Mouse (Mus musculus): ENCODE measurements around the gene Dek. TPM values are rescaled to one million over a fixed set of nuclear protein-coding genes. Genes with fewer than 3 reads are reported as not detected.

The Dek gene
- polyA plus RNA-seq (2015; fragmentation: Nextera tagmentation; extraction: Ambion mirVana): 142 and 150 TPM in 2 replicates

GRCm38 (mm10) chr13:47105711-47106579, at the start of gene Dek:
Dek (minus strand) TSS chr13:47106201.
- WGBS: under 1% methylated on average over 91 of the region's 129 CpGs
- peak; percentile 94 for ATAC-seq (ENCODE audit: low FRiP score)
- no peaks in the 10 kb centered on the region for H3K36me3 ChIP-seq

GRCm38 (mm10) chr13:47154866-47155265, 48.9 kb upstream of the Dek start:
- H3K4me2 ChIP-seq: no peak overlapping the region
- no peaks in the 10 kb centered on the region for H3K27me3 ChIP-seq
- no peaks in the 10 kb centered on the region for H3K9me3 ChIP-seq
- no peak overlapping the region for H3K4me3 ChIP-seq
- no peak overlapping the region for H3K9ac ChIP-seq
- 69% methylated on average over 4 of the region's 4 CpGs for WGBS
- H3K36me3 ChIP-seq: no peaks in the 10 kb centered on the region
- ATAC-seq (ENCODE audit: low FRiP score): no peak
- H3K27ac ChIP-seq: no peak overlapping the region
- H3K4me1 ChIP-seq (replicated peaks): no peaks in the 10 kb centered on the region; the same call in 1 of the 2 replicates

More at GRCm38 (mm10) chr13:47105711-47106579, at the start of gene Dek:
- H3K27me3 ChIP-seq: peaks cover 4% of the 10 kb centered on the region; the same call in 1 of the 2 replicates
- peak within 1 kb of the TSS; percentile 95 for H3K4me3 ChIP-seq
- peak within 1 kb of the TSS; percentile 68 for H3K4me2 ChIP-seq
- no peaks in the 10 kb centered on the region for H3K9me3 ChIP-seq
- H3K4me1 ChIP-seq (replicated peaks): peaks cover 21% of the 10 kb centered on the region
- H3K9ac ChIP-seq: peak within 1 kb of the TSS; percentile 92
- peak within 1 kb of the TSS; percentile 98 for H3K27ac ChIP-seq

GRCm38 (mm10) chr13:47153206-47153605, 47.2 kb upstream of the Dek start:
- Histone ChIP-seq H3K4me3 (no peak overlapping the region), H3K9ac (no peak overlapping the region), H3K4me2 (no peak overlapping the region), H3K27me3 (no peaks in the 10 kb centered on the region), H3K36me3 (no peaks in the 10 kb centered on the region), H3K27ac (no peak overlapping the region), H3K9me3 (no peaks in the 10 kb centered on the region), H3K4me1 (replicated peaks) (no peaks in the 10 kb centered on the region; the same call in 1 of the 2 replicates)
- no peak for ATAC-seq (ENCODE audit: low FRiP score)
- WGBS: 75% methylated on average over 5 of the region's 5 CpGs

- WGBS: 31% methylated on average over 7 of the region's 7 CpGs
- no peaks in the 10 kb centered on the region; the same call in 1 of the 2 replicates for H3K4me1 ChIP-seq (replicated peaks)
- H3K27me3 ChIP-seq: no peaks in the 10 kb centered on the region
- no peaks in the 10 kb centered on the region for H3K9me3 ChIP-seq
- H3K36me3 ChIP-seq: no peaks in the 10 kb centered on the region
- H3K9ac ChIP-seq: no peak overlapping the region
- no peak overlapping the region for H3K4me2 ChIP-seq
- H3K4me3 ChIP-seq: no peak overlapping the region
- ATAC-seq (ENCODE audit: low FRiP score): peak; percentile 71
- H3K27ac ChIP-seq: no peak overlapping the region
Observed at GRCm38 (mm10) chr13:47152390-47152789, 46.4 kb upstream of the Dek start.

- no peak for ATAC-seq (ENCODE audit: low FRiP score)
- no peak overlapping the region for H3K27ac ChIP-seq
- no peaks in the 10 kb centered on the region for H3K9me3 ChIP-seq
- WGBS: 93% methylated on average over 14 of the region's 14 CpGs
- no peak overlapping the region for H3K4me3 ChIP-seq
- no peaks in the 10 kb centered on the region for H3K36me3 ChIP-seq
- H3K9ac ChIP-seq: no peak overlapping the region
- no peaks in the 10 kb centered on the region for H3K27me3 ChIP-seq
- no peak overlapping the region for H3K4me2 ChIP-seq
- H3K4me1 ChIP-seq (replicated peaks): no peaks in the 10 kb centered on the region
Observed at GRCm38 (mm10) chr13:47151060-47151459, 45.1 kb upstream of the Dek start.

GRCm38 (mm10) chr13:47149993-47150392, 44.0 kb upstream of the Dek start:
- Histone ChIP-seq H3K4me3 (no peak overlapping the region), H3K9me3 (no peaks in the 10 kb centered on the region), H3K27ac (no peak overlapping the region), H3K27me3 (no peaks in the 10 kb centered on the region), H3K9ac (no peak overlapping the region), H3K4me1 (replicated peaks) (no peaks in the 10 kb centered on the region), H3K4me2 (no peak overlapping the region), H3K36me3 (no peaks in the 10 kb centered on the region)
- no peak for ATAC-seq (ENCODE audit: low FRiP score)
- 95% methylated on average over 10 of the region's 10 CpGs for WGBS

GRCm38 (mm10) chr13:47148573-47148972, 42.6 kb upstream of the Dek start:
- H3K9me3 ChIP-seq: no peaks in the 10 kb centered on the region
- no peak for ATAC-seq (ENCODE audit: low FRiP score)
- H3K36me3 ChIP-seq: no peaks in the 10 kb centered on the region
- no peak overlapping the region for H3K9ac ChIP-seq
- WGBS: 68% methylated on average over 11 of the region's 11 CpGs
- H3K4me1 ChIP-seq (replicated peaks): no peaks in the 10 kb centered on the region
- H3K4me2 ChIP-seq: no peak overlapping the region
- H3K27ac ChIP-seq: no peak overlapping the region
- no peak overlapping the region for H3K4me3 ChIP-seq
- H3K27me3 ChIP-seq: no peaks in the 10 kb centered on the region

GRCm38 (mm10) chr13:47146388-47146787, 40.4 kb upstream of the Dek start:
- H3K4me3 ChIP-seq: no peak overlapping the region

GRCm38 (mm10) chr13:47145939-47146338, 39.9 kb upstream of the Dek start:
- Histone ChIP-seq H3K9ac (no peak overlapping the region), H3K4me1 (replicated peaks) (no peaks in the 10 kb centered on the region), H3K27me3 (no peaks in the 10 kb centered on the region), H3K4me2 (no peak overlapping the region), H3K4me3 (no peak overlapping the region), H3K27ac (no peak overlapping the region), H3K9me3 (no peaks in the 10 kb centered on the region), H3K36me3 (no peaks in the 10 kb centered on the region)
- no peak for ATAC-seq (ENCODE audit: low FRiP score)
- 82% methylated on average over 9 of the region's 9 CpGs for WGBS

More at GRCm38 (mm10) chr13:47146388-47146787, 40.4 kb upstream of the Dek start:
- no peak for ATAC-seq (ENCODE audit: low FRiP score)
- H3K36me3 ChIP-seq: no peaks in the 10 kb centered on the region
- no peaks in the 10 kb centered on the region for H3K9me3 ChIP-seq
- 78% methylated on average over 7 of the region's 7 CpGs for WGBS
- H3K27ac ChIP-seq: no peak overlapping the region
- no peak overlapping the region for H3K9ac ChIP-seq
- H3K4me1 ChIP-seq (replicated peaks): no peaks in the 10 kb centered on the region
- H3K27me3 ChIP-seq: no peaks in the 10 kb centered on the region
- no peak overlapping the region for H3K4me2 ChIP-seq

- no peaks in the 10 kb centered on the region for H3K36me3 ChIP-seq
- WGBS: 79% methylated on average over 6 of the region's 6 CpGs
Observed at GRCm38 (mm10) chr13:47142764-47143163, 36.8 kb upstream of the Dek start.

GRCm38 (mm10) chr13:47135741-47136140, 29.7 kb upstream of the Dek start:
- no peak overlapping the region for H3K9ac ChIP-seq
- ATAC-seq (ENCODE audit: low FRiP score): no peak
- no peak overlapping the region for H3K27ac ChIP-seq
- 89% methylated on average over 7 of the region's 7 CpGs for WGBS
- H3K4me1 ChIP-seq (replicated peaks): no peaks in the 10 kb centered on the region
- 0 out of 2 replicates have a peak, but pooled peaks cover 13% of the 10 kb centered on the region for H3K9me3 ChIP-seq
- H3K4me3 ChIP-seq: no peak overlapping the region
- no peaks in the 10 kb centered on the region for H3K27me3 ChIP-seq
- no peak overlapping the region for H3K4me2 ChIP-seq
- no peaks in the 10 kb centered on the region for H3K36me3 ChIP-seq

More at GRCm38 (mm10) chr13:47142764-47143163, 36.8 kb upstream of the Dek start:
- Histone ChIP-seq H3K4me3 (no peak overlapping the region), H3K4me2 (no peak overlapping the region), H3K9ac (no peak overlapping the region), H3K27ac (no peak overlapping the region), H3K27me3 (no peaks in the 10 kb centered on the region), H3K4me1 (replicated peaks) (no peaks in the 10 kb centered on the region), H3K9me3 (0 out of 2 replicates have a peak, but pooled peaks cover 8% of the 10 kb centered on the region)
- ATAC-seq (ENCODE audit: low FRiP score): no peak

- H3K9me3 ChIP-seq: 0 out of 2 replicates have a peak, but pooled peaks cover 13% of the 10 kb centered on the region
- no peaks in the 10 kb centered on the region for H3K27me3 ChIP-seq
- no peak overlapping the region for H3K9ac ChIP-seq
- no peak overlapping the region for H3K4me2 ChIP-seq
- H3K4me3 ChIP-seq: no peak overlapping the region
- ATAC-seq (ENCODE audit: low FRiP score): no peak
- 93% methylated on average over 7 of the region's 7 CpGs for WGBS
- no peak overlapping the region for H3K27ac ChIP-seq
- no peaks in the 10 kb centered on the region for H3K36me3 ChIP-seq
- H3K4me1 ChIP-seq (replicated peaks): no peaks in the 10 kb centered on the region
Observed at GRCm38 (mm10) chr13:47134836-47135235, 28.8 kb upstream of the Dek start.
